Mouse (Mus musculus) heart, embryonic 14.5 days (tissue): ENCODE measurements around the gene 1700012P22Rik. TPM values are rescaled to one million over a fixed set of nuclear protein-coding genes. Genes with fewer than 3 reads are reported as not detected.

Experiments
- ATAC-seq: fragments of 200-750 bp; cut with Nextera tagmentation; 2 replicates; pipeline ENCODE4 v1.8.0; 2017; ENCODE audit warnings: low read depth, moderate TSS enrichment; ENCODE audit not compliant: insufficient number of reproducible peaks, insufficient read depth, low FRiP score
- H3K27ac ChIP-seq, 2 experiments: fragments of 200-500 bp in 1 of 2; fragments of 300-500 bp in 1 of 2; sonication (generic) in 1 of 2; replicated peaks in 1 of 2; 2 replicates each; pipeline ENCODE4 v1.5.1; 2012 to 2014; ENCODE audit warnings: low read depth in 2 of 2, low read length in 2 of 2, control low read depth in 1 of 2, mild to moderate bottlenecking in 1 of 2, mixed read lengths in 1 of 2; ENCODE audit not compliant: control insufficient read depth in 1 of 2, insufficient read depth in 1 of 2
- H3K27me3 ChIP-seq: fragments of 300-500 bp; sonication (generic); 2 replicates; pipeline ENCODE4 v1.6.1; 2014; ENCODE audit warnings: mild to moderate bottlenecking, low read length, control low read depth; ENCODE audit not compliant: control insufficient read depth, insufficient read depth
- H3K36me3 ChIP-seq: fragments of 300-500 bp; sonication (generic); 2 replicates; pipeline ENCODE4 v1.6.1; 2014; ENCODE audit warnings: mild to moderate bottlenecking, control low read depth, low read length, mixed read lengths; ENCODE audit not compliant: control insufficient read depth, insufficient read depth
- H3K4me1 ChIP-seq, 2 experiments: fragments of 200-500 bp in 1 of 2; fragments of 300-500 bp in 1 of 2; sonication (generic) in 1 of 2; 2 replicates each; pipeline ENCODE4 v1.6.1; 2012 to 2014; ENCODE audit warnings: low read length in 2 of 2, control low read depth in 1 of 2, mixed read lengths in 1 of 2; ENCODE audit not compliant: control insufficient read depth in 2 of 2, insufficient read depth in 2 of 2
- H3K4me2 ChIP-seq: fragments of 300-500 bp; sonication (generic); 2 replicates; pipeline ENCODE4 v1.6.1; 2014; ENCODE audit warnings: mild to moderate bottlenecking, low read length
- H3K4me3 ChIP-seq, 2 experiments: fragments of 200-500 bp in 1 of 2; fragments of 300-500 bp in 1 of 2; sonication (generic) in 1 of 2; 2 replicates each; pipeline ENCODE4 v1.5.1; 2012 to 2014; ENCODE audit warnings: low read length in 2 of 2, mild to moderate bottlenecking in 2 of 2, control low read depth in 1 of 2, low read depth in 1 of 2, moderate library complexity in 1 of 2; ENCODE audit not compliant: control insufficient read depth in 1 of 2, insufficient read depth in 1 of 2
- H3K9ac ChIP-seq: fragments of 300-500 bp; sonication (generic); 2 replicates; pipeline ENCODE4 v1.6.1; 2014; ENCODE audit warnings: mild to moderate bottlenecking, low read length
- H3K9me3 ChIP-seq: fragments of 300-500 bp; sonication (generic); 2 replicates; pipeline ENCODE4 v1.6.1; 2016; ENCODE audit warnings: low read length, control low read depth; ENCODE audit not compliant: control insufficient read depth
- WGBS: fragments of 180-500 bp; shearing (Covaris S2); extraction: QIAGEN DNeasy Blood & Tissue Kit; methylation state at CpG from one replicate; pipeline ENCODE4 v1.1.7; 2014; 5-methylcytosine and 5-hydroxymethylcytosine counted together
- polyA plus RNA-seq: library from polyadenylated mRNA; unstranded; fragments of >200 nt; fragmentation: Nextera tagmentation; extraction: Ambion mirVana; gene quantifications from 2 replicates; pipeline ENCODE4 v1.2.1, GENCODE M21; 2014

Gene 1700012P22Rik
- polyA plus RNA-seq: not detected in 2 replicates

GRCm38 (mm10) chr4:144438672-144439071 is at the start of gene 1700012P22Rik:
Gene 1700012P22Rik (minus strand): TSS chr4:144438772.
- Histone ChIP-seq H3K9ac (no peak within 1 kb of the TSS), H3K36me3 (no peaks in the 10 kb centered on the region), H3K4me1 (no peaks in the 10 kb centered on the region), H3K4me2 (no peak within 1 kb of the TSS), H3K9me3 (no peaks in the 10 kb centered on the region), H3K27ac (no peak within 1 kb of the TSS), H3K4me3 (no peak within 1 kb of the TSS), H3K27me3 (no peaks in the 10 kb centered on the region)
- ATAC-seq: no peak

- H3K4me2 ChIP-seq: no peak overlapping the region
- no peak for ATAC-seq
- H3K27ac ChIP-seq: no peak overlapping the region
- H3K27me3 ChIP-seq: no peaks in the 10 kb centered on the region
- H3K4me1 ChIP-seq: no peaks in the 10 kb centered on the region
- WGBS: 71% methylated on average over 1 of the region's 1 CpGs
- no peak overlapping the region for H3K4me3 ChIP-seq
- H3K9me3 ChIP-seq: 0 out of 2 replicates have a peak, but pooled peaks cover 4% of the 10 kb centered on the region
- H3K36me3 ChIP-seq: no peaks in the 10 kb centered on the region
- H3K9ac ChIP-seq: no peak overlapping the region
Measured at GRCm38 (mm10) chr4:144468091-144468490, 29.5 kb upstream of the 1700012P22Rik start.

GRCm38 (mm10) chr4:144465206-144465605 is 26.6 kb upstream of the 1700012P22Rik start:
- 64% methylated on average over 2 of the region's 2 CpGs for WGBS
- H3K36me3 ChIP-seq: no peaks in the 10 kb centered on the region
- no peaks in the 10 kb centered on the region for H3K27me3 ChIP-seq
- 0 out of 2 replicates have a peak, but pooled peaks cover 4% of the 10 kb centered on the region for H3K9me3 ChIP-seq
- no peaks in the 10 kb centered on the region for H3K4me1 ChIP-seq
- no peak overlapping the region for H3K4me2 ChIP-seq
- no peak overlapping the region for H3K4me3 ChIP-seq
- H3K27ac ChIP-seq: no peak overlapping the region
- ATAC-seq: no peak
- H3K9ac ChIP-seq: no peak overlapping the region

- ATAC-seq: no peak
- 62% methylated on average over 3 of the region's 3 CpGs for whole genome bisulfite sequencing
Measured at GRCm38 (mm10) chr4:144463656-144464055, 25.1 kb upstream of the 1700012P22Rik start, which contains the start of gene Aadacl3. Gene Aadacl3 (minus strand): TSS chr4:144463756.

GRCm38 (mm10) chr4:144453217-144453616 is 14.6 kb upstream of the 1700012P22Rik start, which contains the start of gene Gm9944:
Gene Gm9944 (minus strand): TSS chr4:144453317.
- Histone ChIP-seq H3K9ac (no peak within 1 kb of the TSS), H3K4me2 (no peak within 1 kb of the TSS), H3K4me1 (no peaks in the 10 kb centered on the region), H3K27ac (no peak within 1 kb of the TSS), H3K27me3 (no peaks in the 10 kb centered on the region), H3K4me3 (no peak within 1 kb of the TSS), H3K9me3 (no peaks in the 10 kb centered on the region), H3K36me3 (no peaks in the 10 kb centered on the region)
- ATAC-seq: no peak
- WGBS: 69% methylated on average over 2 of the region's 2 CpGs

More at GRCm38 (mm10) chr4:144463656-144464055, 25.1 kb upstream of the 1700012P22Rik start, which contains the start of gene Aadacl3:
- 0 out of 2 replicates have a peak, but pooled peaks cover 4% of the 10 kb centered on the region for H3K9me3 ChIP-seq
- H3K4me1 ChIP-seq: no peaks in the 10 kb centered on the region
- H3K4me2 ChIP-seq: no peak within 1 kb of the TSS
- no peaks in the 10 kb centered on the region for H3K36me3 ChIP-seq
- no peak within 1 kb of the TSS for H3K27ac ChIP-seq
- no peaks in the 10 kb centered on the region for H3K27me3 ChIP-seq
- H3K4me3 ChIP-seq: no peak within 1 kb of the TSS
- H3K9ac ChIP-seq: no peak within 1 kb of the TSS

- Histone ChIP-seq H3K9ac (no peak overlapping the region), H3K4me1 (no peaks in the 10 kb centered on the region), H3K36me3 (no peaks in the 10 kb centered on the region), H3K27ac (no peak overlapping the region), H3K4me2 (no peak overlapping the region), H3K9me3 (no peaks in the 10 kb centered on the region), H3K4me3 (no peak overlapping the region), H3K27me3 (no peaks in the 10 kb centered on the region)
- ATAC-seq: no peak
- 75% methylated on average over 2 of the region's 2 CpGs for whole genome bisulfite sequencing
Measured at GRCm38 (mm10) chr4:144448546-144448945, 10.0 kb upstream of the 1700012P22Rik start.

- 63% methylated on average over 1 of the region's 1 CpGs for WGBS
Measured at GRCm38 (mm10) chr4:144441582-144441981, 3.0 kb upstream of the 1700012P22Rik start.

GRCm38 (mm10) chr4:144441095-144441494 is 2.5 kb upstream of the 1700012P22Rik start:
- Histone ChIP-seq H3K9ac (no peak overlapping the region), H3K9me3 (no peaks in the 10 kb centered on the region), H3K27ac (no peak overlapping the region), H3K4me2 (no peak overlapping the region), H3K27me3 (no peaks in the 10 kb centered on the region), H3K4me3 (no peak overlapping the region), H3K4me1 (no peaks in the 10 kb centered on the region), H3K36me3 (no peaks in the 10 kb centered on the region)
- ATAC-seq: no peak
- WGBS: 85% methylated on average over 4 of the region's 4 CpGs

More at GRCm38 (mm10) chr4:144441582-144441981, 3.0 kb upstream of the 1700012P22Rik start:
- Histone ChIP-seq H3K4me2 (no peak overlapping the region), H3K27me3 (no peaks in the 10 kb centered on the region), H3K9me3 (no peaks in the 10 kb centered on the region), H3K4me1 (no peaks in the 10 kb centered on the region), H3K27ac (no peak overlapping the region), H3K36me3 (no peaks in the 10 kb centered on the region), H3K4me3 (no peak overlapping the region), H3K9ac (no peak overlapping the region)
- no peak for ATAC-seq
